Mouse (Mus musculus): ENCODE results near the gene Tsc22d2.
A peak's percentile ranks its signal among the peaks of the same experiment; 100 is the strongest.

Tsc22d2 gene

GRCm38 (mm10) chr3:58414234-58414938 is at the start of gene Tsc22d2:
Tsc22d2 (plus strand) TSS chr3:58414715.
- DNase-seq = peak; percentile 99

DNA sequence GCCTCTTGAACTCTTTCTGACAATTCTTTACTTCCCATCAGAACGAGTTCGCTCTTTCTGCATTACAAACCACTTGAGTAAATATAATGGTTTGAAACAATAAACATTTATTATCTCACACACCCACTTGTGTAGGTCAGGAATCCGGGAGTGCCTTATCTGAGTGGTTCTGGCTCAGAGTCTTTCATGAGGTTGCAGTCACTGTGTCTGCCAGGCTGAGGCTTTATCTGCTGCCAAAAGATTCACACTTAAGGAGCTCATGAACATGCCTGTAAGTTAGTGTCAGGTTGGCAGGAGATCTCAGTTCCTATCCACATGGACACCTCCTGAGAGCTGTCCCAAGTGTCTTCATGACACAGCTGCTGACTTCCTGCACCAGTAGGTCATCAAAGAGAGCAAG is 47.8 kb upstream of the Tsc22d2 start:
- DNase-seq = no peak

DNA sequence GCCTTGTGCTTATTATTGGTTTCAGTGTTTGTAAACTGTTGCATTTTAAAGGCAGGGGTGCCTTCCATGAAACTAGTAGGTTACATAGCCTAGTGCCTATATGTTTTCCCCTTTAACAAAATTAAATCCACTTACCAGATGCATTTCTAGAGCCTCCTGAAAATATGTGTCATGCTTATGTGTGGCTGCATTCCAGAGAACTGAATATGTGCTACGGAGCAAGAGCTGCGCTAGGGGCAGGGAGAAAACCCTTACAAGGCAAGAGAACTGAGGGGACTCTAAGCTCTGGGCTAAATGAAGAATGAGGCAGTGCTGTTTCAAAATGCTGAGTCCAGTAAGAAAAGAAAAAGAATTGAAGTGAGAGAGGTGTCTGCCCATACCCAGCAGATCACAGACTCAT is 43.7 kb upstream of the Tsc22d2 start:
- no peak for DNase-seq

- no peak for DNase-seq
Observed at GRCm38 (mm10) chr3:58372066-58372904, 42.2 kb upstream of the Tsc22d2 start.

- no peak for DNase-seq
Observed at GRCm38 (mm10) chr3:58372905-58373208, 41.7 kb upstream of the Tsc22d2 start.

DNA sequence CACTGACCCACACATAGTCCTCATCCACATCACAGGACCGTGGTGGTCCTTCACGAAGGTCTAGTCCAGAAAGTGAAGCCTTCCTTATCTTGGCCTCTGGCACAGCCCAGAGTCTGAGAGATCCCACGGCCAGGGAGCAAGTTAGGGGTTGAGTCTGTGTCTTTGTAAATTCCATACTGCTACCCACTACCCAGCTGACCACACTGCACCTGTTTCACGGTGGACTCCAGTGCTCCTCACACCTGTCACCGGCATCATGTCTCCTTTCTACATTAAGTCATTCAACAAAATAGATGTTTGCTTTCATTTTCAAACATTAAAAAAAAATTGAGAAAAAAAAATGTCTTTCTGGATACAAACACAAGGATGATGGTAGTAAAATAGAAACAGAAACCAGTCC is 40.2 kb upstream of the Tsc22d2 start:
- DNase-seq = no peak

GRCm38 (mm10) chr3:58376713-58377112 is 37.8 kb upstream of the Tsc22d2 start:
- DNase-seq = no peak

DNA sequence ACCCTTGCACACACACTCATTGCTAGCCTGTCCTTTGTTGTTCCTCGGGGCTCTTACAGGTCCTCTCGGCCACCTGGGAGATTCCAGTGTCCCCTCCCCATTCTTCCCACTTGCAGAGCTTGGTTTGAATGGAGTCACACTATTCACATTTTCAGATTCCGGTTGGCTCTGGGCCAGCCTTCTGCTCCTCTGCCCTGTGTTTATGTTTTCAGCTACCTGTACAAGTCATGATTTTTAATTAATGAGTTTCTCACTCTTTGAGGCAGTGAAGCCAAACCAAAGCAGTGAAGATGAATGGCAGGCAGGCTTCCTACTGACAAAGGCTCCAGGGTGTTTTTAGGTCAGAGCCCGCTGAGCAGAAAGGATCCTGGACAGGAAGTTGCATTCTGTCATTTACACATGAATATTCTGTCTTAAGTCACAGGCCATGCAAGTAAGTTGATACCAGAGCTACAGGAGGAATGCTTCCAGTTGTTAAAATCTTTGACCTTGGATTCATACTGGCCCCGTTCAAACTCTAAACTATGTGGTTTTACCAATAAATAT is 36.9 kb upstream of the Tsc22d2 start:
- no peak for DNase-seq

- no peak for DNase-seq
Observed at GRCm38 (mm10) chr3:58382676-58383075, 31.8 kb upstream of the Tsc22d2 start.

DNA sequence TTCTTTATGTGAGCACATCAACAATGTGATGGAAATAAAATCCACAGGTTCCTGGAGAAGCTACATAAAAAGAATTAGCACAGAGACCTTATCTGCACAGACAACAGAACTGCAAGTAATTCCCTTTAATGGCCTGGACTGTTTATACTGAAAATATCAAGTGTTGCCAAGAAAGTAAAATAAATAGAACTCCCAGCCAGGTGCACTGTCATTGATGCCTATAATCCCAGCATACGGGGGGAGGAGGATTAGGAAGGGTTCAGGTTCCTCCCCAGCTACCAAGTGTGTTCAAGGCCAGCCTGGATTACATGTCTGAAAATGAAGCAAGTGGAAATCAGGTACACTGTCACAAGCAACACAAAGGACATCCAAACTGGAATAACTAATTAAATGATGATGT is 29.5 kb upstream of the Tsc22d2 start:
- no peak for DNase-seq

- DNase-seq = no peak
Observed at GRCm38 (mm10) chr3:58388731-58389130, 25.8 kb upstream of the Tsc22d2 start.

DNA sequence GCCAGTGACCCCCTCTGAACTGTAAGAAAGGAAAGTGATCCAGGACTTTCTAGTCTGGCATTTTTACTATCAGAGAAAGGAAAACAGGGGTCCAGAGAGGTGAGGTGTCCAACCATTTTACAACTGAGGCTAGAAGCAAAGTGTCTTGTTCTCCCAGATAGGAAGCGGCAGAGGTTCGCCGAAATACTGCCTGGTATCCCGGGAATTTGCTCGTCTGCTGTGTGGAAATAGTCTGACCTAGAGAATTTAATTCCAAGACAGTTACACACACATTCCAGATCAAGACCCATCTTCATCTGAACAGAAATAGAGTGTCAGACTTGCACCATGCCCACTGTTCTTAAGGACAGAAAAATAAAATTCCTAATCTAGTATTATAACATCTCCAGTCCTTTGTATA is 16.0 kb upstream of the Tsc22d2 start:
- no peak for DNase-seq

DNA sequence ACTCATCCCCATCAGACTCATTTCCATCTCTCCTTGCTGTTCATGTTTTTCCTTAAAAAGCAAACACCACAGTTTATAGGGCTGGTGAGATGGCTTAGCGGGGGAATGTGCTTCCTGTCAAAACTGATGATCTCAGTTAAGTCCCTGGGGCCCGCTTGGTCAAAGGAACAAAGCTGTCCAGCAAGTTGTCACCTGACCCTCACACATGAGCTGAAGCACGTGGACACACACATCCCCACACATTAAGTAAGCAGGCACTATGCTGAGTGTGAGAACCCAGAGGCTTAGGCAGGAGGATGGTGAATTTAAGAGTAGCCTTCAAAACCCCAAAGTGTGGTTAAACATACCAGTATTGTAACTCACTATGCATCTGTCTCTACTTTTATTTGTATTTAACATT is 14.6 kb upstream of the Tsc22d2 start:
- DNase-seq = no peak

DNA sequence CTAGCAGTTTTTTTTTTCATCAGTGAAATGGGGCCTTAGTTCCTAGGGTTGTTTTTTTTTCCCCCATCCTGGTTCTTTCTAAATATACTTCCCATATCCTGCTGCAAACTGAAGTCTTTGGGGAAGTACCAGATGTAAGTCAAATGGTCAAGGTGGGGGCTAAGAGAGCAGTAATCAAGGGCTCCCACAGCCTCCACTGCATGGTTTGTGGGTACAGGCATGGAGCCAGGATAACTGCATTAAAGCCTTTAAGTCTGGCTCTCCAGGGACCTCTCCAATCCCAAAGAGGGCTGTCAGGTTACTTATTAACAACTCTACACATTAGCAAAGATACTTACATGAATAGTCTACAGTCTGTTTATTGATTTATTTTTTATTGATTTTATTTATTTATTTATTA is 2.8 kb upstream of the Tsc22d2 start:
- DNase-seq = no peak

GRCm38 (mm10) chr3:58413671-58414070 is 844 bp upstream of the Tsc22d2 start:
- DNase-seq = no peak

DNA sequence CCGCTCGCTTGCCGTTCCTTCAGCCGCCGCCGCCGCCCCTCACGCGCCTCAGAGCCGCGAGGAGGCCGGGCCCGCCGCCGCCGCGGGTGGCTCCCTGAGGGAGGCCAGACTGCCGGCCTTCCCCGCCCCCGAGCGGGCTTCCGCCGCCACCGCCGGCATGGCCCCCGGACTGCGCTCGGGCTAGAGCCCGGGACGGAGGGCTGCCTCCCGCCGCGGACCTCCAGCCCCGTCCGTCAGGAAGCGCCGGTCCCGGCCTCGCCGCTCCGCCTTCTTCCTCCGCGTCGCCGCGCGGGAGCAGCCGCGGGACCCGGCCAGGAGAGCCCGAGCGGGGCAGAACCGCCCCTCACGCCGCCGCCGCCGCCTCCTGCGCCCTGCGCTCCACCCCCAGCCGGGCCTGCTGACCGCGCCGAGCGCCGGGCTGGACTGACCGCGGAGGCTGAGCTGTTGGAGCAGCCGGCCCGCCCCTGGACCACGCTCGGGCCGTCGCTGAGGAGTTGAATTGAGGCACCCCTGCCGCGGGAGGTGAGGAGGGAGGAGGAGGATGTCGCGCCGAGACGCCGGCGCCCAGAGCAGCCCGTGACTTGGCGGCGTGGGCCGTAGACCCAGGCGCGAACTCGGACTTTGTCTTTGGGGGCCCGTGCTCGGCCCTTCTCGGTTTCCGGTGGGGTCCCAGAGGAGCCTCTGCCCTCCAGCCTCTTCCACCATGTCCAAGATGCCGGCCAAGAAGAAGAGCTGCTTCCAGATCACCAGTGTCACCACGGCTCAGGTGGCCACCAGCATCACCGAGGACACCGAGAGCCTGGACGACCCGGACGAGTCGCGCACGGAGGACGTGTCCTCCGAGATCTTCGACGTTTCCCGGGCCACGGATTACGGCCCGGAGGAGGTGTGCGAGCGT is 720 bp downstream of the Tsc22d2 start:
- DNase-seq = peak; percentile 63

DNA sequence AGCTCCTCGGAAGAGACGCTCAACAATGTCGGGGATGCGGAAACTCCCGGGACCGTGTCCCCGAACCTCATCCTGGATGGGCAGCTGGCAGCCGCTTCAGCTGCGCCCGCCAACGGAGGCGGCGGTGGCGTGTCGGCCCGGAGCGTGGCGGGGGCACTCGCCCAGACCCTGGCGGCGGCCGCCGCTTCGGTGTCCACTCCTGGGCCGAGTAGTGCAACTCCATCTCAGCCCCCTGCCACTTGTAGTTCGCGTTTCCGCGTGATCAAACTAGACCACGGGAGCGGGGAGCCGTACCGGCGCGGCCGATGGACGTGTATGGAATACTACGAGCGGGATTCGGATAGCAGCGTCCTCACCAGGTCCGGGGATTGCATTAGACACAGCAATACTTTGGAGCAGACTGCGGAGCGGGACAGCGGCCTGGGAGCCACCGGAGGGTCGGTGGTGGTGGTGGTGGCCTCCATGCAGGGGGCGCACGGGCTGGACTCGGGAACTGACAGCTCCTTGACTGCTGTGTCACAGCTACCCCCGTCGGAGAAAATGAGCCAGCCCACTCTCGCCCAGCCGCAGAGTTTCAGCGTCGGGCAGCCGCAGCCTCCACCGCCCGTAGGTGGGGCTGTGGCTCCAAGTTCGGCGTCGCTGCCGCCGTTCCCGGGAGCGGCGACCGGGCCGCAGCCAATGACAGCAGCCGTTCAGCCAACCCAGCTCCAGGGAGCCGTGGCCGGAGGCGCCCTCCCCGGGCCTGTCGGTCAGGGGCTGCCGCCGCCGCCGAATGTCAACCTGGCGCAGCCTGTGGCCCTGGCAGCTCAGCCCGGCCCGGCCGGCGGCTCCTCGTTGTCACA is 1.6 kb downstream of the Tsc22d2 start:
- DNase-seq = peak; percentile 83

DNA sequence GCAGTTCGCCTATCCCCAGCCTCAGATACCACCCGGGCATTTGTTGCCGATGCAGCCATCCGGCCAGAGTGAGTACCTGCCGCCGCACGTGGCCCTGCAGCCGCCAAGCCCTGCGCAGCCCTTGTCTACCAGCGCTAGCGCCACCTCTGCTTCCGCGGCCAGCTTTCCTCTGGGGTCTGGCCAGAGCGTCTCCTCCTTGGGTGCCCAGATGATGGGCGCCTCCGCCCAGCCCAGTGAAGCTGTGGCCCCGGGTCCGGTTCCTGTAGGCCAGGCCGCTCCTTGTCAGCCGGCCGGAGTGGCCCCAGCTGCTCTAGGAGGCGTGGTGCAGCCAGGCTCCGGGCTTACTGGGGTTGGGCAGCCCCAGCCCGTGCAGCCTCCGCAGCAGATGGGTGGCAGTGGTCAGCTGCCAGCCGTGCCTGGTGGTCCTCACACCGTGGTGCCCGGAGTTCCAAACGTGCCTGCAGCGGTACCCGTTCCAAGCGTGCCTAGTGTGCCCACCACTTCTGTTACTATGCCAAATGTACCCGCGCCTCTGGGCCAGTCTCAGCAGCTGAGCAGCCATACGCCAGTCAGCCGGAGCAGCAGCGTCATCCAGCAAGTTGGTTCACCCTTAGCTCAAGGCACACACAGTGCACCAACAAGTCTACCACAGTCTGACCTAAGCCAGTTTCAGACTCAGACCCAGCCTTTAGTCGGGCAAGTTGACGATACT is 2.4 kb downstream of the Tsc22d2 start:
- DNase-seq = peak; percentile 63

DNA sequence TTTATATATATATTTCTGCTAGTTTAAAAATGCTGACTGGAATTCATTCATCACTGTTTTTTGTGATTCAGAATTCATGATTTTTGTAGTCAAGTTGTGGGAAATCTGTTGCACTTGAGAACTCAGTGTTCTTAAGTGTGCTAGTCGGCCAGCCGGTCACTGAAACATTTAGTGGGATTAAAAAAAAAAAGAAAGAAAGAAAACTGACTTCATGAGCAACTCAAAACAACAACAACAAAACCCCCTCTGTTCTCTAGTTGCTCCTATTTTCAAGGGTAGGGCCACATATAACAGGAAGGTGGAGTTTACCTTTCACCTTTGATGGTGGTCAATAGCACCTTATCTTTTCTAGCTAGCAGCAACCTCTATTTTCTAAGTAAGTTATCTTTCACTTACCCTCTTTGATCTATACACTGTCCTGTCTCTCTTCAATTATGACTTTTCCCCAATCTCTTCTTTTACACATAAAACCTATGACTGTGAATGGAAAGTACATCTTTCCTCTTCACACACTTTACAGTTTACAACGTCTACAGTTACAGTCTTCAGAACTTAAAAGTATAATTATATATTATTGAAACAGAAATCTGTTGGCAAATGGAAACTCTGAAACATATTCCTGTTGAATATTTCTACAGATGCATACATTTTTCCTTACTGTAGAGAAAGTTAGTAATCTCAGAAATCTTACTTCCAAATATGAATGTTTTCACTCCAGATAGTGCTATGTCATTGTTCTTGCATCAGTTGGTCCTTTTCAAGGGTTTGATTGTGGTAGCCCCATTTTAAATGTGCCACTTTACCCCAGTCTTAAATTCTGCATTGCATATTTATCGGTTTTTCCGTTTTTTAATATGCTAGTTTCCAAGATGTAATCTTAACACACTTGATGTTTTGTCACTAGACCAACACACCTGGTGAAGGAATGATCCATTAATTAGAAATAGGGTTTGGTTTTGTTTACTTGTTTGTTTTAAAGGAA is 4.5 kb downstream of the Tsc22d2 start:
- no peak for DNase-seq

DNA sequence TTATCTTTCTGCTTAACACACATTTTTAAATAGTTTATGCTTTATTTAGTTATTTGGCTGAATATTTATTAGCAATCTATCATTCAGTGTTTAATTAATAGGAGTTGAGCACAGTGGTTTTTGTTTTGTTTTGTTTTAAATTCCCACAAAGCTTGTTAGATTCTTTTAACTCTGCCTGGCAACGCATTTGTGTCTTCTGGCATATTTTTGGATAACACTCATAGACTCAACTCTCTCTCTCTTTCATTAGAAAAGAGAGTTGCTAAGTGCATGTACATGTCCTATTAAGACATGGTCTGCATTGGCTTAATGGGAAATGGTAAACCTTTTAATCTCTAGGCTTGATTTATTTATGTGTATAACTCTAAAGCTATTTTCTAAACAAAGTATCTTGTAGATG is 14.3 kb downstream of the Tsc22d2 start:
- no peak for DNase-seq
